Mouse (Mus musculus) midbrain, embryonic 14.5 days (tissue): ENCODE measurements around the gene Palm3. TPM values are rescaled to one million over a fixed set of nuclear protein-coding genes. Genes with fewer than 3 reads are reported as not detected.

Experiments
- ATAC-seq: fragments of 200-750 bp; cut with Nextera tagmentation; 2 replicates; pipeline ENCODE4 v1.8.0; 2017; ENCODE audit warnings: moderate number of reproducible peaks, moderate library complexity; ENCODE audit not compliant: low FRiP score, low TSS enrichment
- DNase-seq: peaks from one replicate; pipeline ENCODE4 v3.0.0-alpha.2; 2015
- H3K27ac ChIP-seq: fragments of 300-500 bp; sonication (generic); replicated peaks from 2 replicates; pipeline ENCODE4 v1.5.1; 2014; ENCODE audit warnings: mild to moderate bottlenecking, low read depth, low read length, moderate library complexity
- H3K27me3 ChIP-seq: fragments of 300-500 bp; sonication (generic); 2 replicates; pipeline ENCODE4 v1.6.1; 2014; ENCODE audit warnings: low read length, control low read depth, mixed read lengths; ENCODE audit not compliant: control insufficient read depth, insufficient read depth
- H3K36me3 ChIP-seq: fragments of 300-500 bp; sonication (generic); 2 replicates; pipeline ENCODE4 v1.6.1; 2014; ENCODE audit warnings: low read length, control low read depth; ENCODE audit not compliant: control insufficient read depth, insufficient read depth
- H3K4me1 ChIP-seq: fragments of 300-500 bp; sonication (generic); 2 replicates; pipeline ENCODE4 v1.6.1; 2014; ENCODE audit warnings: mild to moderate bottlenecking, antibody characterized with exemption, low read length, control low read depth; ENCODE audit not compliant: control insufficient read depth, insufficient read depth
- H3K4me2 ChIP-seq: fragments of 300-500 bp; sonication (generic); 2 replicates; pipeline ENCODE4 v1.6.1; 2014; ENCODE audit warnings: mild to moderate bottlenecking, low read length, moderate library complexity
- H3K4me3 ChIP-seq: fragments of 300-500 bp; sonication (generic); replicated peaks from 2 replicates; pipeline ENCODE4 v1.5.1; 2014; ENCODE audit warnings: low read depth, low read length
- H3K9ac ChIP-seq: fragments of 300-500 bp; sonication (generic); replicated peaks from 2 replicates; pipeline ENCODE4 v1.6.1; 2014; ENCODE audit warnings: mild to moderate bottlenecking, low read length, moderate library complexity
- H3K9me3 ChIP-seq: fragments of 300-500 bp; sonication (generic); 2 replicates; pipeline ENCODE4 v1.6.1; 2016; ENCODE audit warnings: low read length, control low read depth, mixed read lengths; ENCODE audit not compliant: control insufficient read depth
- WGBS: fragments of 180-500 bp; shearing (Covaris S2); extraction: QIAGEN DNeasy Blood & Tissue Kit; methylation state at CpG from one replicate; pipeline ENCODE4 v1.1.7; 2014; 5-methylcytosine and 5-hydroxymethylcytosine counted together
- polyA plus RNA-seq: library from polyadenylated mRNA; unstranded; fragments of >200 nt; fragmentation: Nextera tagmentation; extraction: Ambion mirVana; gene quantifications from 2 replicates; pipeline ENCODE4 v1.2.1, GENCODE M21; 2014

The Palm3 gene
- polyA plus RNA-seq, 1 experiment from 2014 or later, result 0.87 TPM

- H3K27ac ChIP-seq, result no peak overlapping the region
- no peaks in the 10 kb centered on the region for H3K4me1 ChIP-seq
- H3K9ac ChIP-seq, result no peak overlapping the region
- no peaks in the 10 kb centered on the region for H3K9me3 ChIP-seq
- no peak for ATAC-seq
- DNase-seq, result no peak
- 96% methylated on average over 2 of the region's 2 CpGs for WGBS
- H3K36me3 ChIP-seq, result no peaks in the 10 kb centered on the region
- no peaks in the 10 kb centered on the region for H3K27me3 ChIP-seq
- no peak overlapping the region for H3K4me2 ChIP-seq
- no peak overlapping the region for H3K4me3 ChIP-seq
These were observed 39.0 kb downstream of the Palm3 start for GRCm38 (mm10) chr8:84060245-84060644.

DNA sequence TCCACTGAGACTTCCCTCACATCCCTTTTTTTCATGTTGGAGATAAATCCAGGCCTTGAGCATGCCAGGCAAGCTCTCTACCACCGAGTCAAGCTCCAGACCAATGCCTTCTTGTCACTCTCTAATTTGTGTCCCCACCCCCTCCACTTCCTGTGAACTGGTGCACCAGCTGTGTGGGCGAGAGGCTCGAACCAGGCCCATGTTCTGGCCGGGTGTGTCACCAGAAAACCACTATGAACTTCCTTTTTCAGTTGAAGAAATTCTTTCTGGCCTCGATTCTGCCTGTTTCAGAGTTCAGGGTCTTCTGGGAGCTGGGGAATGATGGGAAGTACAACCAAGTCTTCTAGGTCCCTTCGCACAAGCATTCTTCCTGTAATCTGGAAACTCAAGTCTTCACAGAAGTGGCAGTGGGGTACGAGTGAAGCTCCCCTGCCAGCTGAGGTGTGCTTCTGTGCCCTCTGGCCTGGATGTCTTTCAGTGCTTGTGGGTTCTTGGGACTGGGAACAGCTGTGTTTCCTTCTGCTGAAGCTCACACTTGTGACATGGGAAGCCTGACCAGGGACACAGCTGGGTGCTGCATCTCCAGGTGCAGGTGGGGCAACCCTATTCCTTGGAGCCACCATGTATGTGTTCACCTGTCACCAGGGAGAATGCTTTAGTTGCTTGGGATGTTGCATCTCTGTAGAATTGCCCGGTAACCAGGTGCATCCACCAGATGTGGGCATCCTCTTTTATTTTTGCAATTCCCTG is 42.8 kb downstream of the Palm3 start:
- WGBS, result 78% methylated on average over 8 of the region's 8 CpGs
- H3K4me3 ChIP-seq, result no peak overlapping the region
- H3K4me1 ChIP-seq, result peaks cover 17% of the 10 kb centered on the region
- DNase-seq (no peak), ATAC-seq (no peak)
- no peak overlapping the region for H3K27ac ChIP-seq
- no peaks in the 10 kb centered on the region for H3K9me3 ChIP-seq
- no peaks in the 10 kb centered on the region for H3K36me3 ChIP-seq
- H3K9ac ChIP-seq, result no peak overlapping the region
- H3K27me3 ChIP-seq, result no peaks in the 10 kb centered on the region
- H3K4me2 ChIP-seq, result no peak overlapping the region

- peaks cover 21% of the 10 kb centered on the region for H3K4me1 ChIP-seq
- peak within 1 kb of the TSS; percentile 99 for H3K4me3 ChIP-seq
- ATAC-seq (no peak), DNase-seq (no peak)
- H3K27me3 ChIP-seq, result no peaks in the 10 kb centered on the region
- no peaks in the 10 kb centered on the region for H3K36me3 ChIP-seq
- WGBS, result 97% methylated on average over 1 of the region's 1 CpGs
- no peaks in the 10 kb centered on the region for H3K9me3 ChIP-seq
- H3K4me2 ChIP-seq, result peak within 1 kb of the TSS; percentile 84
- peak within 1 kb of the TSS; percentile 77 for H3K27ac ChIP-seq
- peak within 1 kb of the TSS; percentile 50 for H3K9ac ChIP-seq
These were observed 43.8 kb downstream of the Palm3 start, which contains the start of gene Gm10643 for GRCm38 (mm10) chr8:84065037-84065436. TSS of gene Gm10643 (minus strand) at chr8:84065137.

GRCm38 (mm10) chr8:84065457-84066072 is 44.3 kb downstream of the Palm3 start:
- peak overlapping the region; percentile 99 for H3K4me3 ChIP-seq
- H3K4me1 ChIP-seq, result peaks cover 21% of the 10 kb centered on the region
- WGBS, result 27% methylated on average over 5 of the region's 5 CpGs
- H3K27me3 ChIP-seq, result no peaks in the 10 kb centered on the region
- DNase-seq, result no peak
- H3K27ac ChIP-seq, result peak overlapping the region; percentile 77; the same call in 1 of the 2 replicates
- peak overlapping the region; percentile 84 for H3K4me2 ChIP-seq
- no peaks in the 10 kb centered on the region for H3K36me3 ChIP-seq
- no peaks in the 10 kb centered on the region for H3K9me3 ChIP-seq
- no peak for ATAC-seq
- H3K9ac ChIP-seq, result peak overlapping the region; percentile 50

GRCm38 (mm10) chr8:84066291-84066930 is 45.1 kb downstream of the Palm3 start, which contains the start of gene Rfx1:
TSS of gene Rfx1 (plus strand) at chr8:84066834.
- peaks cover 21% of the 10 kb centered on the region for H3K4me1 ChIP-seq
- ATAC-seq, result peak; percentile 99
- under 1% methylated on average over 51 of the region's 51 CpGs for WGBS
- peak within 1 kb of the TSS; percentile 99 for H3K4me3 ChIP-seq
- H3K27ac ChIP-seq, result peak within 1 kb of the TSS; percentile 96
- H3K9me3 ChIP-seq, result no peaks in the 10 kb centered on the region
- peak within 1 kb of the TSS; percentile 84 for H3K4me2 ChIP-seq
- peak within 1 kb of the TSS; percentile 81 for H3K9ac ChIP-seq
- peak; percentile 99 for DNase-seq
- H3K27me3 ChIP-seq, result no peaks in the 10 kb centered on the region
- no peaks in the 10 kb centered on the region for H3K36me3 ChIP-seq

DNA sequence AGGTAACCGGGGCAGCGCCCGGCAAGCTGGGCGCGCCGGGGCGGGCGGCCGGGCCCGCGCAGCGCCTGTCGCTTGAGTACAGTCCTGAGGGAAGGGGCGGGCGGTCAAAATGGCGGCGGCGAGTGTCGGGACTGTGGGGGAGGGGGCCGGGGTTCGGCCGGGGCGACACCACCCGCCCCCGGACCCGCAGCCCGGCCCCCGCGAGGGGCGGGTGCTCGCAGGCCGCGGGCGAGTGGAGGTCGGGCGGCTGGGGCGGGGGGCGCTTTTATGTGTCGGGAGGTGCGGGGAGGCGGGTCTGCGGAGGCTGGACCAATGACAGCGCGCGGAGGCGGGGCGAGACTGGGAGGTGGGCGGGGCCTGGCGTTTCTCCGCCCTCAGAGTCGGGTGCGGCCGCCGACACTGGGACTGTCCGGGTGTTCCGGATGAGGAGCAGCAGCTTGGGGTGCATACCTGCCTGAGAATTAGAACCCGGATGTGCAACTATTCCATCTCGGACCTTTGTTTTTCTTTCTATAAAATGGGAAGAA is 45.8 kb downstream of the Palm3 start:
- H3K4me1 ChIP-seq, result peaks cover 21% of the 10 kb centered on the region
- no peaks in the 10 kb centered on the region for H3K9me3 ChIP-seq
- DNase-seq (peak; percentile 94), ATAC-seq (peak; percentile 74)
- H3K27me3 ChIP-seq, result no peaks in the 10 kb centered on the region
- no peaks in the 10 kb centered on the region for H3K36me3 ChIP-seq
- peak overlapping the region; percentile 56 for H3K4me2 ChIP-seq
- peak overlapping the region; percentile 99 for H3K4me3 ChIP-seq
- H3K27ac ChIP-seq, result peak overlapping the region; percentile 96
- peak overlapping the region; percentile 81 for H3K9ac ChIP-seq
- WGBS, result under 1% methylated on average over 52 of the region's 58 CpGs

DNA sequence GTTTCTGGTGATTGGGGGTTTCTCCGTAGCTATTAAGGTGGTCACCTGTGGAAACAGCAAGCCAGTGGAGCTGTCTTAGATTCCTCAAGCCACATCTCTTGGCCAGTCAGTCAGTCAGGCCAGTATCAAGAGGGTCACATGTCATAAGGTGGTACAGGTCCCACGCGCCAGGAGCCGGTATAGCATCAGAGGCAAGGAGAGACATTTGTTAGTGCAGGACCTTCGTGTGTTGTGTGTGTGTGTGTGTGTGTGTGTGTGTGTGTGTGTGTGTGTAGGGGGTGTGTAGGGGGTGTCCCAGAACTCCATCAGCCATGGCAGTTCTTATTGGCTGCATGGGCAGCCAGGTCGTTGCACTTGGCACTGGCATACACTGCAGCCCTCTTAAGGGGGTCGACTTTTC is 46.6 kb downstream of the Palm3 start:
- ATAC-seq (no peak), DNase-seq (no peak)
- Histone ChIP-seq H3K27ac (no peak overlapping the region), H3K27me3 (no peaks in the 10 kb centered on the region), H3K9me3 (no peaks in the 10 kb centered on the region), H3K4me3 (peak overlapping the region; percentile 99), H3K9ac (no peak overlapping the region), H3K4me2 (peak overlapping the region; percentile 56), H3K4me1 (peaks cover 21% of the 10 kb centered on the region), H3K36me3 (no peaks in the 10 kb centered on the region)
- 92% methylated on average over 7 of the region's 7 CpGs for WGBS

DNA sequence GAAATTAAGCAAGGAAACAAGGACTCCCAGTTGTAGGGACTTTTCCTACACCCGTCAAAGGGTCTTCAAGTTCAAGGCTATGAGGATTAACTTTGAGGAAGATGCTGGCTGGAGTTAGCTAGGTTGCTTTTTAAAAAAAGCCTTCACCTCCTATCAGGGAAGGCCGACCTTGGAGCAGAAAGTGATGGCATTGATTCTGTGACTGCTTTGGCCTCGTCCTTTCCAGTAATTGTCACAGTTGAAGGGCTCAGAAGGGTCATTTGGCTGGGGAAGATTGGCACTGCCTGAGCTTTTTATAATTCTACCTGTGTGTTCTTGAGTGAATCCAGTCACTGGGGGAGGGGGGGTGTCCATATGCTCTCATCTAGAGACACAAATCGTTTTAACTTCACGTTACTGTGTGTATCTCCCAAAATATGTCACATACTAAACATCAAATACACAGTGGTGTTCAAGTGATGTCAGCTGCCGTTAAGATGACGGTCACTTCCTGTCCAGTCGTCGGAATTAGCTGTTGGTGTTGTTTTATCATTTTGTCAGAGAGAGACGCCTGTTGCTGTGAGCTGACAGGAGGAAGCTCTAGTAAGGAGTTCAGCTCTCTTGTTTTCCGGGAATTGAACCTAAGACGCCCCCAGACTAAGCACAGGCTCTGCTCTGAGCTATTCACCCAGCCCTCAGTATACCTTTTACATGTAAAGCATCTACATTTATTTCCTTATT is 47.2 kb downstream of the Palm3 start:
- H3K9ac ChIP-seq, result no peak overlapping the region
- WGBS, result 82% methylated on average over 12 of the region's 12 CpGs
- H3K4me3 ChIP-seq, result no peak overlapping the region
- no peak overlapping the region for H3K27ac ChIP-seq
- ATAC-seq (no peak), DNase-seq (no peak)
- H3K36me3 ChIP-seq, result no peaks in the 10 kb centered on the region
- no peaks in the 10 kb centered on the region for H3K9me3 ChIP-seq
- H3K4me2 ChIP-seq, result peak overlapping the region; percentile 56
- H3K27me3 ChIP-seq, result no peaks in the 10 kb centered on the region
- H3K4me1 ChIP-seq, result peaks cover 27% of the 10 kb centered on the region
